Mouse (Mus musculus): ENCODE results near the gene Rhox4g. TPM values are rescaled to one million over a fixed set of nuclear protein-coding genes. Genes with fewer than 3 reads are reported as not detected.
"Not testable (repeated sequence)": the region's sequence is repeated elsewhere in the genome, so short reads cannot be mapped to it uniquely, and the experiment has no call there.

Rhox4g gene
- not detected in 2 replicates for polyA plus RNA-seq (2016; fragmentation: Nextera tagmentation; extraction: Ambion mirVana)

DNA sequence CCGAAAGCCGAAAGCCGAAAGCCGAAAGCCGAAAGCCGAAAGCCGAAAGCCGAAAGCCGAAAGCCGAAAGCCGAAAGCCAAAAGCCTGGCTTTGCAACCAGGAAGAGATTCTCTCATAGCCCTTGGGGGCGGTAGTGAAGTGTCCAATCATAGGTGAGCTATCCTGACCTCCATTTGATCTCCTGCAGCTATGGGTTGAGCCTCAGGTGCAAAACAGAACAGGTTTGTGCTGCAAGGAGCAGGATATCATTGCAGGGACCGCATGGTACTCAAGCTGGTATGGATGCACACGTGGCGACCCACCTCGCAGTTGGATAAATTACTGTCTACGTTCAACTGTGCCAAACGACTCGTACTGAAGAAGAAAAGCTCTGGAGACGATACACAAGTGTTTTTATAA is at the start of gene Rhox4g:
Rhox4g (minus strand) TSS at position 101 of the 400 bp plus-strand sequence.
- H3K27ac ChIP-seq (replicated peaks); H3K4me1 ChIP-seq; H3K4me3 ChIP-seq; H3K9me3 ChIP-seq (replicated peaks); H3K36me3 ChIP-seq; H3K27me3 ChIP-seq (ENCODE audit: low read depth, poor library complexity, severe bottlenecking); DNase-seq (ENCODE audit: low spot score): not testable (repeated sequence)
- WGBS = 99% methylated on average over 17 of the region's 20 CpGs

GRCm38 (mm10) chrX:37692261-37692660 is 41.1 kb upstream of the Rhox4g start:
- no peak overlapping the region for H3K27ac ChIP-seq (replicated peaks)
- H3K27me3 ChIP-seq (ENCODE audit: low read depth, poor library complexity, severe bottlenecking) = no peaks in the 10 kb centered on the region
- no peak for DNase-seq (ENCODE audit: low spot score)
- H3K9me3 ChIP-seq (replicated peaks) = no peaks in the 10 kb centered on the region
- H3K4me1 ChIP-seq = no peaks in the 10 kb centered on the region
- H3K4me3 ChIP-seq = no peak overlapping the region
- WGBS = 89% methylated on average over 2 of the region's 2 CpGs
- no peaks in the 10 kb centered on the region for H3K36me3 ChIP-seq

DNA sequence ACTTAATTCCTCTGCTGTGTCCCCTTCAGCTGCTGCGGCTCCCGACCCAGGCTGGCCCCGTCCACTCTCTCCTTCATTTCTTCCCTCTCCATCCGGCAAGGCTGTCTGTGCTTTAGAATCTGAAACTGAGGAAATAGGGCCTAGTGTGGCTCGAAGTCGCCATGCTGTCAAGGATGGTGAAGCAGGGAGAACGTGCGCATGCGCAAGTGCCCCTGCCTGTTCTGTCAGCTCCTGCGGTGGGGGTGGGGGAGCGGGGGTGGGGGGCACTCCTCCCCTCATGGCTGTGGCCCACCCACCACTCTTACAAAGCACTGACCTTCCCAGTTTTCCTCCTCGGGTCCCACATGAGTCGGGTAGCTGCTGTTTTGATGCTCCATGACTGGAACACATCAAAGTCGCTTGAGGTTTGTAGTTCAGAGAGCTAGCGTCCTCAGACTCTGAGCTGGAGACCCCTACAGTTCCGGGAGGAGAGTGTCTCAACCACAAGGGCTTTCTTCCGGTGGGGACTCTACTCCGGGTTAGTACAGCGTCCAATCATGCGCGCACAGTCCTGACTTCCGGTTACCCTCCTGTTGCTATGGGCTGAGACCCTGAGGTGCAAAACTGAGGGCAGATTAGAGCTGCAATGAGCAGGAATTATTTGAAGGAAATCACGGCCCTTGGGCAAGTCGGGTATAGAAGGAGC is 32.0 kb upstream of the Rhox4g start:
- 87% methylated on average over 24 of the region's 24 CpGs for WGBS
- peaks cover 27% of the 10 kb centered on the region for H3K9me3 ChIP-seq (replicated peaks)
- H3K27ac ChIP-seq (replicated peaks) = no peak overlapping the region
- DNase-seq (ENCODE audit: low spot score) = no peak
- H3K27me3 ChIP-seq (ENCODE audit: low read depth, poor library complexity, severe bottlenecking) = no peaks in the 10 kb centered on the region
- no peak overlapping the region for H3K4me3 ChIP-seq
- no peaks in the 10 kb centered on the region for H3K36me3 ChIP-seq
- H3K4me1 ChIP-seq = no peaks in the 10 kb centered on the region

DNA sequence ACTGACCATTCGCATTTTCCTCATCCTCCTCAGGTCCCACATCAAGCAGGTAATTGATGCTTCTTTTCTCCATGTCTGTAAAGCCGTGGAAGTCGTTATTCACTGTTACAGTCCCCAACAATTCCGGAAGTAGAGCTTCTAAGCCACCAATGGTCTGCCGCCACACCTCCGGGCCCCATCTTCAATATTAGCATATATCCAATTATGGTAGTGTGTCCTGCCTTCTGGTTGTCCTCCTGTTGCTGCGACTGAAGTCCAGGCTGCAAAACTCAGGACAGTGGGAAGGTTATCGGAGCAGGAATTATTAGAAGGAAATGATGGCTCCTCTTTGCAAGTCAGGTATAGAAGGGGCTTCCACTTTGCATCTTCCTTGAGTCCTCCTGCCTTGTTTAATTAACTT is 22.1 kb upstream of the Rhox4g start, which contains the start of gene Rhox2h:
Rhox2h (minus strand) TSS at position 101 of the 400 bp plus-strand sequence.
- WGBS = 93% methylated on average over 8 of the region's 8 CpGs
- not testable (repeated sequence) for H3K27me3 ChIP-seq (ENCODE audit: low read depth, poor library complexity, severe bottlenecking); H3K27ac ChIP-seq (replicated peaks); H3K4me3 ChIP-seq; H3K36me3 ChIP-seq; H3K9me3 ChIP-seq (replicated peaks); H3K4me1 ChIP-seq; DNase-seq (ENCODE audit: low spot score)

GRCm38 (mm10) chrX:37668664-37669063 is 17.5 kb upstream of the Rhox4g start, which contains the start of gene Rhox3h:
Gene Rhox3h (minus strand): TSS chrX:37668764.
- H3K27me3 ChIP-seq (ENCODE audit: low read depth, poor library complexity, severe bottlenecking); DNase-seq (ENCODE audit: low spot score); H3K4me1 ChIP-seq; H3K27ac ChIP-seq (replicated peaks); H3K36me3 ChIP-seq; H3K9me3 ChIP-seq (replicated peaks); H3K4me3 ChIP-seq: not testable (repeated sequence)
- 93% methylated on average over 1 of the region's 3 CpGs for WGBS

GRCm38 (mm10) chrX:37643370-37643769 is 7.8 kb downstream of the Rhox4g start, which contains the start of gene Rhox2g:
Gene Rhox2g (minus strand): TSS chrX:37643470.
- 97% methylated on average over 6 of the region's 6 CpGs for WGBS
- H3K9me3 ChIP-seq (replicated peaks); H3K27ac ChIP-seq (replicated peaks); H3K36me3 ChIP-seq; H3K4me1 ChIP-seq; H3K27me3 ChIP-seq (ENCODE audit: low read depth, poor library complexity, severe bottlenecking); H3K4me3 ChIP-seq; DNase-seq (ENCODE audit: low spot score): not testable (repeated sequence)

- not testable (repeated sequence) for H3K4me3 ChIP-seq; H3K9me3 ChIP-seq (replicated peaks); H3K36me3 ChIP-seq; H3K27ac ChIP-seq (replicated peaks); H3K4me1 ChIP-seq; DNase-seq (ENCODE audit: low spot score); H3K27me3 ChIP-seq (ENCODE audit: low read depth, poor library complexity, severe bottlenecking)
- WGBS = 96% methylated on average over 2 of the region's 2 CpGs
These were observed 22.6 kb downstream of the Rhox4g start, which contains the start of gene Rhox3g for GRCm38 (mm10) chrX:37628512-37628911. Gene Rhox3g (minus strand): TSS chrX:37628612.

DNA sequence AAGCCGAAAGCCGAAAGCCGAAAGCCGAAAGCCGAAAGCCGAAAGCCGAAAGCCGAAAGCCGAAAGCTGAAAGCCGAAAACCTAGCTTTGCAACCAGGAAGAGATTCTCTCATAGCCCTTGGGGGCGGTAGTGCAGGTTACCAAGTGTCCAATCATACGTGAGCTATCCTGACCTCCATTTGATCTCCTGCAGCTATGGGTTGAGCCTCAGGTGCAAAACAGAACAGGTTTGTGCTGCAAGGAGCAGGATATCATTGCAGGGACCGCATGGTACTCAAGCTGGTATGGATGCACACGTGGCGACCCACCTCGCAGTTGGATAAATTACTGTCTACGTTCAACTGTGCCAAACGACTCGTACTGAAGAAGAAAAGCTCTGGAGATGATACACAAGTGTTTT is 43.5 kb downstream of the Rhox4g start, which contains the start of gene Rhox4f:
Rhox4f (minus strand) TSS at position 101 of the 400 bp plus-strand sequence.
- H3K9me3 ChIP-seq (replicated peaks); H3K36me3 ChIP-seq; H3K4me3 ChIP-seq; H3K27ac ChIP-seq (replicated peaks); DNase-seq (ENCODE audit: low spot score); H3K4me1 ChIP-seq; H3K27me3 ChIP-seq (ENCODE audit: low read depth, poor library complexity, severe bottlenecking): not testable (repeated sequence)
- 95% methylated on average over 18 of the region's 19 CpGs for WGBS

Other genes starting within 250 kb of the Rhox4g start
- gene Rhox2b, start 239.3 kb downstream of the Rhox4g start, polyA plus RNA-seq (2016; fragmentation: Nextera tagmentation; extraction: Ambion mirVana) = not detected in 2 replicates
- gene Rhox4b, start 218.8 kb downstream of the Rhox4g start, polyA plus RNA-seq (2016; fragmentation: Nextera tagmentation; extraction: Ambion mirVana) = 0.20 and 0.48 TPM in 2 replicates
- 0.57 TPM in 1 of 2 replicates, not detected in the other for gene Rhox2c, start 197.6 kb downstream of the Rhox4g start, polyA plus RNA-seq (2016; fragmentation: Nextera tagmentation; extraction: Ambion mirVana)
- gene Rhox3c, start 192.7 kb downstream of the Rhox4g start, polyA plus RNA-seq (2016; fragmentation: Nextera tagmentation; extraction: Ambion mirVana) = not detected in 2 replicates
- not detected in 2 replicates for gene Rhox4c, start 171.0 kb downstream of the Rhox4g start, polyA plus RNA-seq (2016; fragmentation: Nextera tagmentation; extraction: Ambion mirVana)
- gene Rhox2d, start 157.9 kb downstream of the Rhox4g start, polyA plus RNA-seq (2016; fragmentation: Nextera tagmentation; extraction: Ambion mirVana) = not detected in 2 replicates
- 0.14 TPM in 1 of 2 replicates, not detected in the other for gene Rhox4d, start 137.0 kb downstream of the Rhox4g start, polyA plus RNA-seq (2016; fragmentation: Nextera tagmentation; extraction: Ambion mirVana)
- gene Rhox2e, start 120.9 kb downstream of the Rhox4g start, polyA plus RNA-seq (2016; fragmentation: Nextera tagmentation; extraction: Ambion mirVana) = 0.25 TPM in 1 of 2 replicates, not detected in the other
- not detected in 2 replicates for gene Rhox3e, start 109.3 kb downstream of the Rhox4g start, polyA plus RNA-seq (2016; fragmentation: Nextera tagmentation; extraction: Ambion mirVana)
- gene Rhox4e, start 93.9 kb downstream of the Rhox4g start, polyA plus RNA-seq (2016; fragmentation: Nextera tagmentation; extraction: Ambion mirVana) = not detected in 2 replicates
- gene Rhox2f, start 79.9 kb downstream of the Rhox4g start, polyA plus RNA-seq (2016; fragmentation: Nextera tagmentation; extraction: Ambion mirVana) = 0.24 TPM in 1 of 2 replicates, not detected in the other
- not detected in 2 replicates for gene Rhox3f, start 70.3 kb downstream of the Rhox4g start, polyA plus RNA-seq (2016; fragmentation: Nextera tagmentation; extraction: Ambion mirVana)
- not detected in 2 replicates for gene Rhox4f, start 43.6 kb downstream of the Rhox4g start, polyA plus RNA-seq (2016; fragmentation: Nextera tagmentation; extraction: Ambion mirVana)
- gene Rhox3g, start 22.7 kb downstream of the Rhox4g start, polyA plus RNA-seq (2016; fragmentation: Nextera tagmentation; extraction: Ambion mirVana) = not detected in 2 replicates
- gene Rhox2g, start 7.9 kb downstream of the Rhox4g start, polyA plus RNA-seq (2016; fragmentation: Nextera tagmentation; extraction: Ambion mirVana) = not detected in 2 replicates
- gene Rhox3h, start 17.4 kb upstream of the Rhox4g start, polyA plus RNA-seq (2016; fragmentation: Nextera tagmentation; extraction: Ambion mirVana) = not detected in 2 replicates
- not detected in 2 replicates for gene Rhox2h, start 21.9 kb upstream of the Rhox4g start, polyA plus RNA-seq (2016; fragmentation: Nextera tagmentation; extraction: Ambion mirVana)
- gene Rhox5, start 153.5 kb upstream of the Rhox4g start, polyA plus RNA-seq (2016; fragmentation: Nextera tagmentation; extraction: Ambion mirVana) = 1.8 and 1.9 TPM in 2 replicates
- gene Rhox6, start 175.6 kb upstream of the Rhox4g start, polyA plus RNA-seq (2016; fragmentation: Nextera tagmentation; extraction: Ambion mirVana) = not detected in 2 replicates
- gene Rhox7a, start 180.4 kb upstream of the Rhox4g start, polyA plus RNA-seq (2016; fragmentation: Nextera tagmentation; extraction: Ambion mirVana) = not detected in 2 replicates
- not detected in 2 replicates for gene Rhox8, start 227.6 kb upstream of the Rhox4g start, polyA plus RNA-seq (2016; fragmentation: Nextera tagmentation; extraction: Ambion mirVana)
- not detected in 2 replicates for gene Rhox7b, start 245.9 kb upstream of the Rhox4g start, polyA plus RNA-seq (2016; fragmentation: Nextera tagmentation; extraction: Ambion mirVana)

Data from midbrain, embryonic 10.5 days (tissue).